Mouse (Mus musculus) thymus, adult 2 months (tissue): ENCODE data around the gene Olfr44.

ENCODE experiments used
- CTCF ChIP-seq: fragments of 200-500 bp; IDR thresholded peaks from 2 replicates; pipeline ENCODE4 v1.5.1; 2012; ENCODE audit warnings: mild to moderate bottlenecking, control low read depth, low read length, moderate library complexity, borderline replicate concordance; ENCODE audit not compliant: control insufficient read depth, poor library complexity, insufficient read depth; ENCODE audit errors: extremely low read depth
- POLR2A ChIP-seq: fragments of 200-500 bp; IDR thresholded peaks from 2 replicates; pipeline ENCODE4 v1.6.1; 2012; ENCODE audit warnings: mild to moderate bottlenecking, low read length, control low read depth, moderate library complexity; ENCODE audit not compliant: control insufficient read depth, poor library complexity, insufficient read depth; ENCODE audit errors: extremely low read depth

DNA sequence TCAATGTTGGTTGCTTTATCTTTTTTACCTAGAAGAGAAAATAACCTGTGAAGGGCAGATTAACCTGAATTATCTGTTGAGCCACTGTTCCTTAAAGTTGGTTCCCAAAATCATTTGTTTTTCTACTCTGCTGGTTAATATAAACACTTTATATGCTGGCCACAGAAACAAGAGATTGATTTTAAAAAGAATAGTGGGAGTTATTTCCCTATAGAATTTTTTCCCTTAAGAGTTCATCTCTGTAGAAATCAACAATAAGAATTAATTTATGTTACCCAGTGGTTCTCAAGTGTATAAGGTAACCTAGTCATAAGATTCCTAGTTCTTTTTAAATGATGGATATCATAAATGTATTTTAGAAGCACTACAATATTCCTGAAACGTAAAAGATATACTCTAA, 22.0 kb downstream of the Olfr44 start, which contains the start of gene Olfr955:
- no peak for TF ChIP-seq CTCF
- no peak for TF ChIP-seq POLR2A
